In genomic region chr8:3586993-3587390, GRCm38 (mm10) we compare ENCODE assay signal across 8 mouse cellular contexts. TPM values are rescaled to one million over a fixed set of nuclear protein-coding genes. Genes with fewer than 3 reads are reported as not detected.
DNase-seq lines count a peak whose midpoint lies in the region; ATAC-seq and TF ChIP-seq lines count a peak whose summit lies in the region.

Camsap3 (plus strand) TSS chr8:3587293.

- no peak for TF ChIP-seq CTCF in kidney, adult 2 months (conservative IDR thresholded peaks at IDR 0.05; ENCODE audit: insufficient read depth, insufficient read length, low read depth, low read length)
- TF ChIP-seq CTCF in brain, embryonic 14.5 days (IDR thresholded peaks at IDR 0.05; ENCODE audit: borderline replicate concordance, extremely low read depth, insufficient read depth, insufficient read length) = no peak

- no peaks in the 10 kb centered on the region for H3K36me3 ChIP-seq in kidney, adult 2 months (ENCODE audit: control insufficient read depth, insufficient read depth, low read length)
- no peaks in the 10 kb centered on the region for H3K36me3 ChIP-seq in hindbrain, embryonic 14.5 days (replicated peaks; ENCODE audit: control insufficient read depth, insufficient read depth)
- no peaks in the 10 kb centered on the region for H3K36me3 ChIP-seq in liver, embryonic 15.5 days (replicated peaks)

- no peaks in the 10 kb centered on the region for H3K4me1 ChIP-seq in kidney, adult 2 months (ENCODE audit: control insufficient read depth, insufficient read depth, low read length)
- H3K4me1 ChIP-seq in hindbrain, embryonic 14.5 days (replicated peaks; ENCODE audit: control insufficient read depth, insufficient read depth, low read length) = no peaks in the 10 kb centered on the region
- H3K4me1 ChIP-seq in liver, embryonic 15.5 days (replicated peaks) = peaks cover 26% of the 10 kb centered on the region

- peak within 1 kb of the TSS; percentile 85 for H3K4me3 ChIP-seq in kidney, adult 2 months (ENCODE audit: insufficient read depth, low read depth, low read length)
- peak within 1 kb of the TSS; percentile 86 for H3K4me3 ChIP-seq in hindbrain, embryonic 14.5 days (replicated peaks; ENCODE audit: low read length)
- H3K4me3 ChIP-seq in liver, embryonic 15.5 days (replicated peaks) = peak within 1 kb of the TSS; percentile 66

- H3K27ac ChIP-seq in kidney, adult 2 months (ENCODE audit: insufficient read depth, low read depth, low read length) = peak within 1 kb of the TSS; percentile 72
- peak within 1 kb of the TSS; percentile 91 for H3K27ac ChIP-seq in hindbrain, embryonic 14.5 days
- peak within 1 kb of the TSS; percentile 60 for H3K27ac ChIP-seq in liver, embryonic 15.5 days (replicated peaks)

- peak within 1 kb of the TSS; percentile 91 for H3K9ac ChIP-seq in hindbrain, embryonic 14.5 days
- peak within 1 kb of the TSS; percentile 60 for H3K9ac ChIP-seq in liver, embryonic 15.5 days

- H3K27me3 ChIP-seq in kidney, adult 2 months (replicated peaks; ENCODE audit: control insufficient read depth, insufficient read depth, low read length) = no peaks in the 10 kb centered on the region
- H3K27me3 ChIP-seq in hindbrain, embryonic 14.5 days (ENCODE audit: control insufficient read depth, insufficient read depth, low read length) = no peaks in the 10 kb centered on the region
- peaks cover 15% of the 10 kb centered on the region for H3K27me3 ChIP-seq in liver, embryonic 15.5 days

- no peaks in the 10 kb centered on the region for H3K9me3 ChIP-seq in hindbrain, embryonic 14.5 days (ENCODE audit: control insufficient read depth, low read length)
- H3K9me3 ChIP-seq in liver, embryonic 15.5 days (replicated peaks) = no peaks in the 10 kb centered on the region

- no peak for TF ChIP-seq POLR2A in kidney, adult 2 months (IDR thresholded peaks at IDR 0.05; ENCODE audit: low read depth, low read length)
- TF ChIP-seq POLR2A in brain, embryonic 14.5 days (IDR thresholded peaks at IDR 0.05; ENCODE audit: borderline replicate concordance, extremely low read depth, insufficient read depth, insufficient read length, poor library complexity, severe bottlenecking) = no peak

- H3K4me2 ChIP-seq in hindbrain, embryonic 14.5 days (replicated peaks) = peak within 1 kb of the TSS; percentile 69
- peak within 1 kb of the TSS; percentile 96 for H3K4me2 ChIP-seq in liver, embryonic 15.5 days

- intact Hi-C loops in gastrocnemius, postnatal 36 days (cut with DNase I) = no loop called here

- 6% methylated on average over 7 of the region's 7 CpGs for WGBS in kidney, adult 2 months
- WGBS in hindbrain, embryonic 14.5 days = 1% methylated on average over 7 of the region's 7 CpGs
- 5% methylated on average over 7 of the region's 7 CpGs for WGBS in liver, embryonic 15.5 days (ENCODE audit: insufficient replicate concordance)

- DNase-seq in kidney, adult 2 months = no peak
- DNase-seq in kidney, postnatal 25 days = no peak
- DNase-seq in brain, embryonic 14.5 days (ENCODE audit: low read depth) = no peak
- DNase-seq in hindbrain, embryonic 14.5 days (ENCODE audit: low spot score) = peak; percentile 35
- DNase-seq in B cell, adult 2 months = no peak
- DNase-seq in gastrocnemius, postnatal 36 days = no peak
- DNase-seq in cerebellum, postnatal 4 days (ENCODE audit: low spot score in 2 of 2) = no peak

- ATAC-seq in hindbrain, embryonic 14.5 days (ENCODE audit: low FRiP score) = no peak; the same call in 1 of the 2 replicates
- ATAC-seq in liver, embryonic 15.5 days (ENCODE audit: insufficient read depth) = 0 out of 2 replicates have a peak, but pooled peaks have one; percentile 7

RNA-seq across cellular contexts. Expression of gene Camsap3, which starts in this region (rescaled TPM):
- 44.1 and 47.6 TPM in 2 replicates for polyA plus RNA-seq in kidney, adult 2 months (2012; rRNA removed)
- 58.4 and 86.3 TPM in 2 replicates for polyA plus RNA-seq in brain, embryonic 14.5 days (2012; rRNA removed)
- polyA plus RNA-seq in hindbrain, embryonic 14.5 days (2014; fragmentation: Nextera tagmentation; extraction: Ambion mirVana) = 48.2 and 49.7 TPM in 2 replicates
- 1.7 and 1.9 TPM in 2 replicates for polyA plus RNA-seq in liver, embryonic 15.5 days (2015; fragmentation: Nextera tagmentation; extraction: Ambion mirVana)
- total RNA-seq in gastrocnemius, postnatal 36 days (2021) = under 1 TPM; 0.36 to 0.54 TPM

Comparison
In these comparisons a context has a peak if more than half of its experiments do, and no peak if none do; other contexts are left out.
1. RNA of gene Camsap3 (polyA plus RNA-seq): 58.4 to 86.3 TPM in brain, embryonic 14.5 days, 48.2 to 49.7 TPM in hindbrain, embryonic 14.5 days and 44.1 to 47.6 TPM in kidney, adult 2 months; 1.7 to 1.9 TPM in liver, embryonic 15.5 days; every median in the first group is over 10 times any median in the second.
2. Peak in every context shown above with its lines, with median percentiles within 50 percentile points of each other: H3K27ac ChIP-seq and H3K4me3 ChIP-seq.